Mouse (Mus musculus) kidney, embryonic 16.5 days (tissue): Measurements from ENCODE around the gene Gm20489. TPM values are rescaled to one million over a fixed set of nuclear protein-coding genes. Genes with fewer than 3 reads are reported as not detected.

Experiments
- ATAC-seq: fragments of 200-750 bp; cut with Nextera tagmentation; 2 replicates; pipeline ENCODE4 v1.8.0; 2017; ENCODE audit warnings: moderate TSS enrichment; ENCODE audit not compliant: low FRiP score, low TSS enrichment
- H3K27ac ChIP-seq: fragments of 300-500 bp; sonication (generic); 2 replicates; pipeline ENCODE4 v1.5.1; 2014; ENCODE audit warnings: low read length
- H3K27me3 ChIP-seq: fragments of 300-500 bp; sonication (generic); 2 replicates; pipeline ENCODE4 v1.6.1; 2014; ENCODE audit warnings: low read length, control low read depth, mixed read lengths; ENCODE audit not compliant: insufficient read depth
- H3K36me3 ChIP-seq: fragments of 300-500 bp; sonication (generic); 2 replicates; pipeline ENCODE4 v1.6.1; 2014; ENCODE audit warnings: low read length, control low read depth, mixed read lengths; ENCODE audit not compliant: insufficient read depth
- H3K4me1 ChIP-seq: fragments of 300-500 bp; sonication (generic); 2 replicates; pipeline ENCODE4 v1.6.1; 2014; ENCODE audit warnings: low read length, control low read depth, mixed read lengths; ENCODE audit not compliant: insufficient read depth
- H3K4me2 ChIP-seq: fragments of 300-500 bp; sonication (generic); replicated peaks from 2 replicates; pipeline ENCODE4 v1.6.1; 2014; ENCODE audit warnings: low read depth, low read length
- H3K4me3 ChIP-seq: fragments of 300-500 bp; sonication (generic); 2 replicates; pipeline ENCODE4 v1.5.1; 2014; ENCODE audit warnings: mild to moderate bottlenecking, low read length
- H3K9ac ChIP-seq: fragments of 300-500 bp; sonication (generic); replicated peaks from 2 replicates; pipeline ENCODE4 v1.6.1; 2014; ENCODE audit warnings: low read length
- H3K9me3 ChIP-seq: fragments of 300-500 bp; sonication (generic); 2 replicates; pipeline ENCODE4 v1.6.1; 2016; ENCODE audit warnings: low read length, control low read depth
- WGBS: fragments of 180-500 bp; shearing (Covaris S2); extraction: QIAGEN DNeasy Blood & Tissue Kit; methylation state at CpG from one replicate; pipeline ENCODE4 v1.1.7; 2014; 5-methylcytosine and 5-hydroxymethylcytosine counted together
- polyA plus RNA-seq: library from polyadenylated mRNA; unstranded; fragments of >200 nt; fragmentation: Nextera tagmentation; extraction: Ambion mirVana; gene quantifications from 2 replicates; pipeline ENCODE4 v1.2.1, GENCODE M21; 2015

Gene Gm20489
- not detected in 2 replicates for polyA plus RNA-seq

DNA sequence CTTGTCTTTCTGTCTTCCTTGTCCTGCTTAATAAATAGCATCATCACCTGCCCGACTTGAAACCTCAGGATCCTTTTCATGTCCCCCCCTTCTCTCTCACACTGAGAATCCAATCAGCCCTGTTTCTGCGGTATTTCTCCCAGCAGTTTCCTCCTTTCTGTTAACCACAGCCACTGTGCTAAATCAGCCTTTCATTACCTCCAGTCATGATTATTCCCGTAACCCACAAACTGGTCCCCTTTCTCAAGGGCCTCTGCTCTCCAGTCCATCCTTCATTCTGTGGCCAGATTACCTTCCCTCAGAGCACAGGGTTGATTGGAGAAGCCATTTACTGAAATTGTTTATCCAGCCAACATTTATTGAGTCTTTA lies at the start of gene Gm20489:
TSS of gene Gm20489 (minus strand) at position 269 of the 370 bp plus-strand sequence.
- Histone ChIP-seq H3K36me3 (no peaks in the 10 kb centered on the region), H3K9me3 (no peaks in the 10 kb centered on the region), H3K27ac (no peak within 1 kb of the TSS), H3K4me3 (no peak within 1 kb of the TSS; the same call in 1 of the 2 replicates), H3K4me1 (no peaks in the 10 kb centered on the region), H3K4me2 (peak within 1 kb of the TSS; percentile 27), H3K9ac (no peak within 1 kb of the TSS), H3K27me3 (peaks cover 15% of the 10 kb centered on the region; the same call in 1 of the 2 replicates)
- ATAC-seq, result no peak
- 53% methylated on average over 3 of the region's 3 CpGs for WGBS

DNA sequence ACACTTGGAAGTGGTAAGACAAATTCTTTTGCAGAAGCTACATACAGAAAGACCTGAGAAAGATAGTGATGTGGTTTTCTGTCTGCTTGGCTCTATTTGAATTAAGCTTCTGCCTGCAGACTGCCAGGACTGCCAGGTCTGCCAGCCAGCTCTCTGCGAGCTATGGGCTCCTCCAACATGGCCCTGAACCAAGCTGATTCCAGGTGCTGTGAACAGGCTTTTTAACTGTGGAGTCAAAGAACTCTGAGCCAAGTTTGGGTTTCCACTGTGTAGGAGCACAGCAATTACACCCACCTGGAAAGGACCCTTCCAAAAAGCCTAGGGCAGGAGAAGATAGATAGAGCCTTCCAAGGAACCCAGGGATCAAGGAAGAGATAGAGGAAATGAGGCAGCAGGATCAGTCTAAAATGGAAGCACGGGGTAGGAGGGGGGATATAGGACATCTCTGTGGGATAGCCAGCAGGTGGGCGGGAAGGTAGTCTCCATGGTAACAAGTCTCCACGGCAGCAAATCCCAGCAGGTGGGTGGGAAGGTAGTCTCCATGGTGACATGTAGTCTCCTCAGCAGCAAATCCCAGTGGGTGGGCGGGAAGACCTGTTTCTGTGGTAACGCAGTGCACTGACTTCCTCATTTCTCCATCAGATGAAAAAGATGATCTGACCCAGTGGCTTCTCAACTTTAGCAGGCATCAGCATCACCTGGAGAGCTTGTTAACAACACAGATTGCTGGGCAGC lies 45.0 kb upstream of the Gm20489 start:
- no peak overlapping the region for H3K4me3 ChIP-seq
- peaks cover 7% of the 10 kb centered on the region; the same call in 1 of the 2 replicates for H3K27me3 ChIP-seq
- H3K4me1 ChIP-seq, result no peaks in the 10 kb centered on the region
- H3K4me2 ChIP-seq, result no peak overlapping the region
- no peak overlapping the region for H3K9ac ChIP-seq
- H3K9me3 ChIP-seq, result no peaks in the 10 kb centered on the region
- H3K36me3 ChIP-seq, result no peaks in the 10 kb centered on the region
- 51% methylated on average over 6 of the region's 6 CpGs for WGBS
- H3K27ac ChIP-seq, result peak overlapping the region; percentile 17; the same call in 1 of the 2 replicates
- ATAC-seq, result no peak

- Histone ChIP-seq H3K4me2 (no peak overlapping the region), H3K9ac (no peak overlapping the region), H3K9me3 (no peaks in the 10 kb centered on the region), H3K4me1 (no peaks in the 10 kb centered on the region), H3K27me3 (peaks cover 19% of the 10 kb centered on the region; the same call in 1 of the 2 replicates), H3K36me3 (no peaks in the 10 kb centered on the region), H3K27ac (no peak overlapping the region), H3K4me3 (no peak overlapping the region)
- ATAC-seq, result no peak
- WGBS, result 83% methylated on average over 5 of the region's 5 CpGs
These were observed 40.5 kb upstream of the Gm20489 start for GRCm38 (mm10) chrX:101309299-101309698.

DNA sequence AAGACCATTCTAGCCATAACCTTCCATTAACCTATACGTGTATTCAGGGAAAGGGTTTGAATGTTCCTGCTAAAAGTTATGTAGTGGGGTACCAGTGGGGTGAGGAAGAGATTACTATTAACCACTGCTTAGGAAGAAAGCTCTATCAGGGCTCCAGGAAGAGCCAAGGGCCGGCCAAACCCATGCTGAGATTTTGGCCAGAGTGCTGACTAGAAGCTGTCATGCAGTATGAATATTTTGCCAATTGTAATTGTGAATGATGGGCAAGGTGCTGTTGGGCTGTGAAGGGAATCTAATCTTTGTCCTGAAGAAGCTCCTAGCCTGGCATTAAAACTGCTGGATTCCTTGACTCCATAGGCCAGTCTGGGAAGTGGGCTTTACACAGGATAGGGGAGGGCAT lies 35.8 kb upstream of the Gm20489 start:
- no peak overlapping the region for H3K27ac ChIP-seq
- ATAC-seq, result no peak
- H3K9me3 ChIP-seq, result no peaks in the 10 kb centered on the region
- H3K36me3 ChIP-seq, result no peaks in the 10 kb centered on the region
- no peak overlapping the region for H3K4me2 ChIP-seq
- H3K9ac ChIP-seq, result no peak overlapping the region
- 51% methylated on average over 2 of the region's 2 CpGs for WGBS
- H3K27me3 ChIP-seq, result peaks cover 17% of the 10 kb centered on the region; the same call in 1 of the 2 replicates
- no peak overlapping the region for H3K4me3 ChIP-seq
- H3K4me1 ChIP-seq, result no peaks in the 10 kb centered on the region

DNA sequence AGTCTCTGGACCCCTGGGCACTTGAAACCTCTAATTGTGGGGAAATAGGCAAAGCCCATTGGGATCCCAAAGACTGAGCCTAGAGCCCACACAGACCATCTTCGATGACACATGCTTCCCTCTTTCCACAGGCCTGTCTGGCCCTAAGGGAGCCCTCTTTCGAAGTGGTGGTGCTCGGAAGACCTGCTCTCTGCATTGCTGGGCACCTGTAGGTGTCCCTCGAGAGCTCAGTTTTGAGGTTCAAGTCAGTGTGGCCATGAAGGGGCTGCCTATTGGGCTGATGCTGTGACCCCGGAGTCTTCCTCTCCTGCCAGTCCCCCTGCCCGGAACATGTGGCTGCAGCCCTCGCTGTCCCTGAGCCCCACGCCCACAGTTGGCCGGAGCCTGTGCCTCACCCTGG lies 32.8 kb upstream of the Gm20489 start:
- WGBS, result 72% methylated on average over 9 of the region's 9 CpGs
- peaks cover 4% of the 10 kb centered on the region; the same call in 1 of the 2 replicates for H3K36me3 ChIP-seq
- H3K27ac ChIP-seq, result no peak overlapping the region
- no peaks in the 10 kb centered on the region for H3K9me3 ChIP-seq
- H3K27me3 ChIP-seq, result peaks cover 12% of the 10 kb centered on the region; the same call in 1 of the 2 replicates
- H3K4me3 ChIP-seq, result no peak overlapping the region
- H3K9ac ChIP-seq, result no peak overlapping the region
- no peak overlapping the region for H3K4me2 ChIP-seq
- H3K4me1 ChIP-seq, result no peaks in the 10 kb centered on the region
- ATAC-seq, result no peak

DNA sequence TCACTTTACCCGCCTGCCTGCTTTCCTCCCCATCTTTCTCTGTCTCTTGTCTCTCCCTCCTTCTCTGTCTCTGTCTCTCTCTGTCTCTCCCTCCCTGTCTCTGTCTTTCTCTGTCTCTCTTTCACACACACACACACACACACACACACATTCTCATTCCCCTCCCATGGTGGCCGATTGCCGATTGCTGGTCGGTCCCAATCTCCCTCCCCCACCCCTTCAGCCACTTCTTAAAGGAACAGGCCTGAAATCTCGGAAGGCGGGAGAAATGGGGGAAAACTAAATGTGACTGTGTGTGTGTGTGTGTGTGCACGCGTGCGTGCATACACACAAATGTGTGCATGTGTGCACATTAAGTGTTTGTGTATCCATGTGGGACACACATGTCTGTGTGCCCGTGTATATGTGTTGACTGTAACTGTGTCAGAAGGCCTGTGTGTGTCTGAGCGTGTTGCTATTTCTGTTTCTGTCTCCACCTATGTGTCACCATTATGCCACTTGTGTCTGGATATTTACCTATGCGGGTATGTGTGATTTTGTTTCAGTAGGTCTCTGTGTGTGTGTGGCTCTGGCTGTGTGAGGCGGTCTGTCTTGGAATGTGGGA lies 31.7 kb upstream of the Gm20489 start:
- Histone ChIP-seq H3K27me3 (peaks cover 12% of the 10 kb centered on the region; the same call in 1 of the 2 replicates), H3K27ac (no peak overlapping the region), H3K36me3 (peaks cover 8% of the 10 kb centered on the region; the same call in 1 of the 2 replicates), H3K9ac (peak overlapping the region; percentile 22; the same call in 1 of the 2 replicates), H3K4me2 (peak overlapping the region; percentile 55), H3K9me3 (no peaks in the 10 kb centered on the region), H3K4me3 (peak overlapping the region; percentile 40), H3K4me1 (no peaks in the 10 kb centered on the region)
- 0 out of 2 replicates have a peak, but pooled peaks have one; percentile 9 for ATAC-seq
- 45% methylated on average over 13 of the region's 13 CpGs for WGBS

DNA sequence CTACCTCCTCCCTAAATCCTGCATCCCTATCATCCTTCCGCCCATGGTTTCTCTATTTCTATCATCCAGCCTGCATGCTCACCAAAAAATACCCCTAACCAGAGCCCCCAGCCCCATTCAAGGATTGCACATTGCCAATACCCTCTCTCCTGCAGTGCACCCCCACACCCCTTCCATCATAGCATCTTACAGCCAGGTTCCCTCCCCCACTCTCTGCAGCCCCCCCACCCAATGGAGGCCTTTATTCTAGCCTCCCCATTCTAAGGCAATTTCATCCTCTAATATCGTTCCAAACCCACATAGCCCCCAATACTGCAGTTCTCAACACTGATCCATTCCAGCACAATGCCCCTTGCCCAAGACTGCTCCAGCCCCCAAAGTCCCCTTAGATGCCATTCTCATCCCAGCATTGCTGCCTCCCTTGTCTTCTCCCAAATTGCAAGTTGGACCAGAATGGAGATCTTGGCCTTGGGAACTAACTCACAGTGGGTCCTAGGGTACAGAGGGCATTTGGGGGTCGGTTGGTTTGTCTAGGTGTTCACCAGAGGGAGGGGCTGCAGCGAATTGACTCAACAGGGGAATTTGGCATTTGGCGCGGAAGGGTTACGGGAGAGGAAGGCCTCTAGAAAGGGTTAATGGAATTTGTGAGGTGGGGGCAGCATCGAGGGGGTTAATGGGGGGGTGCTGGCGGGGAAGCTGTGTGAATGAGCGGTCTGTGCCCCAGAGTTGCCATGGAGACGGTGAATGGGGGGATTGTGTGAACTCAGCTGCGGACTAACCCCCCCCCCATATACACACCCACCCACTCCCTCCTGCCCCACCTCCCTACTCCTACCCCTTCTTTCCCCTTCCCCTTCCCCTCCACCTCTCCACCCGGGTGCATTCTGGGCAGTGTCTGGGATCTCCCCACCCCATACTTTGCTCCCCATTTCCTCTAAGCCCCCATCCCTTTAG lies 30.9 kb upstream of the Gm20489 start:
- peaks cover 9% of the 10 kb centered on the region; the same call in 1 of the 2 replicates for H3K27me3 ChIP-seq
- ATAC-seq, result peak; percentile 43; the same call in 1 of the 2 replicates
- no peaks in the 10 kb centered on the region for H3K4me1 ChIP-seq
- peaks cover 8% of the 10 kb centered on the region; the same call in 1 of the 2 replicates for H3K36me3 ChIP-seq
- H3K9ac ChIP-seq, result peak overlapping the region; percentile 54
- peak overlapping the region; percentile 55 for H3K4me2 ChIP-seq
- H3K4me3 ChIP-seq, result peak overlapping the region; percentile 40
- H3K27ac ChIP-seq, result no peak overlapping the region
- no peaks in the 10 kb centered on the region for H3K9me3 ChIP-seq
- WGBS, result 25% methylated on average over 11 of the region's 13 CpGs

DNA sequence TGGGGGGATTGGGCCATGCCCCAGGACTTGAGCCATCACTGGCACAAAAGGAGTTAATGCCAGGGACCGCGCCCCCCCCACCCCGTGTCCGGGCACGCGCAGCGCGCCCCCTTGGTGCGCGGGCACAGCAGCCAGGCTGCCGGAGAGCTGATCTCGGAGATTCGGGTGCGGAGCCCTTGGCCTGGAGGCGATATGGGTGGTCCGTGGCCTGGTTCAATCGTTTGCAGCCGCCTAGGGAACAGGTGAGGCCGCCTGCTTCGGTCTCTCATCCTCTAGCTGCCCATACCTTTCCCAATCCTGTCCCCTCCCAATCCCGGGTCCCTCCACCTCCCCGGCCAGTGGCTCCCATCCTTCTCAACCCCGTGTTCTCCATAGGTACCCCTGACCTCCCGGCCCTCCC lies 30.2 kb upstream of the Gm20489 start, which contains the start of gene Nlgn3:
TSS of gene Nlgn3 (plus strand) at position 114 of the 400 bp plus-strand sequence.
- Histone ChIP-seq H3K4me2 (peak within 1 kb of the TSS; percentile 55), H3K9me3 (no peaks in the 10 kb centered on the region), H3K9ac (peak within 1 kb of the TSS; percentile 54), H3K4me1 (no peaks in the 10 kb centered on the region), H3K36me3 (peaks cover 8% of the 10 kb centered on the region; the same call in 1 of the 2 replicates), H3K27ac (no peak within 1 kb of the TSS), H3K27me3 (peaks cover 5% of the 10 kb centered on the region; the same call in 1 of the 2 replicates), H3K4me3 (peak within 1 kb of the TSS; percentile 40)
- ATAC-seq, result peak; percentile 19; the same call in 1 of the 2 replicates
- WGBS, result 21% methylated on average over 15 of the region's 24 CpGs

DNA sequence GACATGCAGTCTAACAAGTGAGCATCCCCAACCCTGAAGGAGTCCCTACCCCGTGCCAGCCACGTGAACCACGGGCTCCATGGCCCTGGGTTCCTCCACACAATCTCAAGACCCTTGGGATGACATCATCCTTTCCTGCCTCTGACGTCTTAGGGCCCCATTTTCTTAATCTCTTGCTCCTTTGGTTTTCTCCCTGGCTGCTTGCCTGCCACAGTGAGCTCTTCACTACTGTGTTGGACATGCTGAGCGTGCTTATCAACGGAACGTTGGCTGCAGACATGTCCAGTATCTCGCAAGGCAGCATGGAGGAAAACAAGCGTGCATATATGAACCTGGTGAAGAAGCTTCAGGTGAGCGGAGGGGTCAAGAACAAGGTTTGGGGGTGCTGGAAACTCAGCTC lies 21.3 kb upstream of the Gm20489 start:
- no peaks in the 10 kb centered on the region for H3K9me3 ChIP-seq
- H3K4me2 ChIP-seq, result no peak overlapping the region
- ATAC-seq, result no peak
- H3K4me3 ChIP-seq, result no peak overlapping the region
- H3K27me3 ChIP-seq, result no peaks in the 10 kb centered on the region; the same call in 1 of the 2 replicates
- H3K36me3 ChIP-seq, result peaks cover 61% of the 10 kb centered on the region
- no peak overlapping the region for H3K27ac ChIP-seq
- no peak overlapping the region for H3K9ac ChIP-seq
- H3K4me1 ChIP-seq, result no peaks in the 10 kb centered on the region
- whole genome bisulfite sequencing, result 87% methylated on average over 10 of the region's 10 CpGs
